Mouse (Mus musculus): ENCODE measurements around the gene Zic5.

GRCm38 (mm10) chr14:122476041-122476821 is 10.8 kb upstream of the Zic5 start:
- no peak for TF ChIP-seq CTCF (IDR thresholded peaks at IDR 0.05; ENCODE audit: low read depth)
- no peak for TF ChIP-seq EP300 (IDR thresholded peaks at IDR 0.05; ENCODE audit: low read depth)

Measured in heart, postnatal 0 days (tissue).